Mouse (Mus musculus) bone marrow, adult 2 months (tissue): Measurements from ENCODE around the gene Defb19.

Experiments used
- CTCF ChIP-seq: fragments of 200-500 bp; IDR thresholded peaks from 2 replicates; pipeline ENCODE4 v1.5.1; 2011; ENCODE audit warnings: low read length, control low read depth; ENCODE audit not compliant: control insufficient read depth, insufficient read depth
- POLR2A ChIP-seq: fragments of 200-500 bp; IDR thresholded peaks from 2 replicates; pipeline ENCODE4 v1.6.1; 2011; ENCODE audit warnings: low read depth, mild to moderate bottlenecking, control low read depth, low read length, borderline replicate concordance; ENCODE audit not compliant: control insufficient read depth

DNA sequence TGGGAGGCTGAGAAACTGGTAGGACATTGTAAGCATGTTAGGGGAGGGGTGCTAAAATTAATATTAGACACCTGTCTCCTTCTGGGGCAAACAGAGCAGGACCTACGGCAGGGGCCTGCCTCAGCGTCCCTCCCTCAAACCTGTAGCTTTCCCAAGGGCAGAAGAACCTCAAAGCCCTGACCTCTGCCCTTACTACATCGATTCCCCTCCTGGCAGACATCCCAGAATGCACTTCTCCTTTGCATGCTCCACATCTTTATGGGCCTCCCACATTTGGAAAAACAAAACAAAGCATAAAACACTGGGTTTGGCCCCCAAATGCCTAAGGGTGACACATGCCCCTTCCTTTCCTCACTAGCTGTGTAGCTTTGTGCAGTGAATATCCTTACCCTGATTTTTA, 49.1 kb upstream of the Defb19 start:
- TF ChIP-seq POLR2A (no peak), CTCF (no peak)
